Mouse (Mus musculus) G1E (cell line): ENCODE results near the gene Gys2.

ENCODE experiments used
- CTCF ChIP-seq: IDR thresholded peaks from 2 replicates; pipeline ENCODE4 v1.5.1; 2012; ENCODE audit warnings: low read depth, low read length, inconsistent platforms, mixed read lengths
- GATA2 ChIP-seq: IDR thresholded peaks from 2 replicates; pipeline ENCODE4 v1.6.1; 2012; ENCODE audit warnings: low read depth, low read length, inconsistent platforms, borderline replicate concordance
- POLR2AphosphoS5 ChIP-seq: IDR thresholded peaks from 2 replicates; pipeline ENCODE4 v1.6.1; 2012; ENCODE audit warnings: low read depth, low read length, inconsistent platforms; ENCODE audit not compliant: insufficient replicate concordance
- TAL1 ChIP-seq: conservative IDR thresholded peaks from 2 replicates; pipeline ENCODE4 v1.6.1; 2012; ENCODE audit warnings: low read depth, low read length, inconsistent platforms, mixed read lengths

DNA sequence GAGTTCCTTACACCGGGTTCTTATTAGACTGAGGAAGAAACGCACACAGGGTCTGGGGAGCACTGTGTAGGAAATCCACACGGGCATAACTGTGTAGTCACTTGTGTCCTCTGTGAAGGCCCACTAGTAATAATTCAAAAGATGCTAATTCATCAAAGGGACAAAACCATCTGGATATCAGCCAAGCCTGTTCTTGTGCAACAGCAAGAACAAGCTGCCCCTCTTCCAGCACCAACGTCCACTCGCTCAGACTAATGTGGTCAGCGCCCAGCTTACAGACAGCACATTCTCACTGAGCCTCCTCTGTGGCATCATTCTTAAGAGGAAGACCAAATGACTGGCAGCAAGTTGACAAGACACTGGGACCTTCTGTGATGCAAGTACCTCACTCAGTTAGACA lies 92.9 kb downstream of the Gys2 start:
- TF ChIP-seq CTCF (no peak), GATA2 (no peak), POLR2AphosphoS5 (no peak), TAL1 (no peak)
